Mouse (Mus musculus) kidney, adult 2 months (tissue): ENCODE measurements at regions not wholly inside any gene's neighbourhood (a gene's known extent, or its start where the extent isn't known, plus 50 kb on each side); places are given as distances from the start of the nearest gene placed in this dataset.

Experiments
- CTCF ChIP-seq: fragments of 200-500 bp; conservative IDR thresholded peaks from 2 replicates; pipeline ENCODE4 v1.5.1; 2011; ENCODE audit warnings: low read depth, mild to moderate bottlenecking, control low read depth, low read length, moderate library complexity, mixed read lengths; ENCODE audit not compliant: insufficient read depth, insufficient read length
- POLR2A ChIP-seq: fragments of 200-500 bp; IDR thresholded peaks from one replicate; pipeline ENCODE4 v1.6.1; 2011; ENCODE audit warnings: low read depth, low read length, control low read depth

GRCm38 (mm10) chr2:138046918-138047317 lies 209.4 kb upstream of the Btbd3 start:
- TF ChIP-seq POLR2A (no peak), CTCF (no peak)
